Mouse (Mus musculus) mouse embryonic stem cell (cell line): ENCODE results near the gene Lrba.

Source experiments
- in situ Hi-C, 2 experiments: fragments of 300-500 bp; cut with MboI; formaldehyde crosslinking; loops; 1 replicate in 1 of 2; 3 replicates in 1 of 2; pipeline ENCODE4 v1.14.3; 2019 to 2020; ENCODE audit warnings: low sequenced_read_pairs in 2 of 2, low pct_unique_long_range_greater_than_20kb in 1 of 2, mixed read lengths in 1 of 2; ENCODE audit not compliant: unreplicated experiment in 1 of 2

Gene Lrba

GRCm38 (mm10) chr3:86627008-86627743 is 402.7 kb downstream of the Lrba start:
- in situ Hi-C loops: no loop called here

GRCm38 (mm10) chr3:86629379-86629778 is 404.9 kb downstream of the Lrba start:
- in situ Hi-C loops: no loop called here

GRCm38 (mm10) chr3:86635464-86635863 is 411.0 kb downstream of the Lrba start:
- in situ Hi-C loops: no loop called here

- in situ Hi-C loops: no loop called here
Measured at GRCm38 (mm10) chr3:86635940-86636339, 411.5 kb downstream of the Lrba start.

GRCm38 (mm10) chr3:86638552-86639348 is 414.3 kb downstream of the Lrba start:
- in situ Hi-C loops: no loop called here

GRCm38 (mm10) chr3:86641393-86641792 is 416.9 kb downstream of the Lrba start:
- in situ Hi-C loops: no loop called here

GRCm38 (mm10) chr3:86641796-86642195 is 417.3 kb downstream of the Lrba start:
- in situ Hi-C loops: no loop called here

- in situ Hi-C loops: no loop called here
Measured at GRCm38 (mm10) chr3:86646771-86647170, 422.3 kb downstream of the Lrba start.

GRCm38 (mm10) chr3:86651006-86651405 is 426.5 kb downstream of the Lrba start:
- in situ Hi-C loops: no loop called here

- in situ Hi-C loops: no loop called here
Measured at GRCm38 (mm10) chr3:86659326-86659725, 434.8 kb downstream of the Lrba start.

- in situ Hi-C loops: no loop called here
Measured at GRCm38 (mm10) chr3:86664399-86664798, 439.9 kb downstream of the Lrba start.

GRCm38 (mm10) chr3:86668146-86668545 is 443.7 kb downstream of the Lrba start:
- in situ Hi-C loops: no loop called here

GRCm38 (mm10) chr3:86677573-86678155 is 453.2 kb downstream of the Lrba start:
- in situ Hi-C loops: no loop called here

GRCm38 (mm10) chr3:86687571-86688209 is 463.2 kb downstream of the Lrba start:
- in situ Hi-C loops: no loop called here

GRCm38 (mm10) chr3:86688438-86688837 is 464.0 kb downstream of the Lrba start:
- in situ Hi-C loops: no loop called here

- in situ Hi-C loops: no loop called here
Measured at GRCm38 (mm10) chr3:86689305-86689704, 464.8 kb downstream of the Lrba start.

- in situ Hi-C loops: no loop called here
Measured at GRCm38 (mm10) chr3:86692779-86693178, 468.3 kb downstream of the Lrba start.

GRCm38 (mm10) chr3:86693553-86693952 is 469.1 kb downstream of the Lrba start:
- in situ Hi-C loops: no loop called here

GRCm38 (mm10) chr3:86698947-86699346 is 474.5 kb downstream of the Lrba start:
- in situ Hi-C loops: no loop called here
